Mouse (Mus musculus): Measurements from ENCODE around the gene Hmgb2. TPM values are rescaled to one million over a fixed set of nuclear protein-coding genes. Genes with fewer than 3 reads are reported as not detected.

Gene Hmgb2
- polyA plus RNA-seq, 1 experiment from 2014 or later, result 628 TPM

DNA sequence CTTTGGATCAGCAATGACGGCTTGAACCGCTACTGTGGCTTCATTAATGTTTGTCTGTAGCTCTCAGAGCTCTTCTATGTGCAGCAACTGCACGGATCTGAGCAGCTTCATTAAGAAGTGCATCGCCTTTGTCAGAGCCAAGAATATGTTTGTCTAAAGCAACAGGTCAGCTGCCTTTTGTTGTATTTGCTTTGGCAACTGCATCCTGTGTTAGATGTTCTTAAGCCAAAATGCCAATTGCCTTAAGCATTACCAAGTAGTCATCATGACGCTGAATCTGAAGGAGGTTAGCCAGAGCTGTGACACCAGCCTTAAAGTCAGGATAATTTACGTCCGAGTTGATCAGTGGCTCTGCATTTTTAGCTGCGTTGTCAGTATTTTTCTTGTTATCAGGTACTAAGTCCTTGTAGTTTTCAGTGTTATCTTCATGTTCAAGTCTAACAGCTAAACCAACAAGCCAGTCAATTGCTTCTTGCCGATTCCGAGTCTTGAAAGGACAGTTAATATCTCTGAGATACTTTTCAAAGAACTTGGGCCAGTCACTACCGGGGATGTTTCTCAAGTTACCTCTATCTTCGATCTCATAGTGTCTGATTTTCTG is 8.6 kb downstream of the Hmgb2 start:
- 87% methylated on average over 12 of the region's 12 CpGs for WGBS

DNA sequence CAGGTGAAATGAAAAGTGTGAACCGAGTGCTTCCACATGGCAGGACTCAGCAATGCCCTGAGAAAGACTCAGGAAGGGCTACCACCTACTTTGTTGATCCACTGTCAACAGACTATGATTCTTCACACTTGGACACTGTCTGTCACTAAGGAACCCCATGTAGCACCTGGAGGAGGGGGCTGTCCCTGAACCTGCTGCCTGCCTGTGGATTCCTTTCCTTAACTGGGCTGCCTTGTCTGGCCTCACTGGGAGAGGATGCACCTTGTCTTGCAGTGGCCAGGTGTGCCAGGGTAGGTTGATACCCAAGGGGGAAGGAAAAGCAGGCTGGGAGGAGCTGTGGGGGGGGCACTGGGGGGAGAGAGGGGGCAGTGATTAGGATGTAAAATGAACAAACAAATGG is 16.3 kb downstream of the Hmgb2 start:
- Histone ChIP-seq H3K4me2 (no peak overlapping the region), H3K9me3 (ENCODE audit: control insufficient read depth, low read length) (no peaks in the 10 kb centered on the region), H3K27ac (ENCODE audit: low read depth, low read length) (no peak overlapping the region), H3K4me1 (ENCODE audit: control insufficient read depth, insufficient read depth, low read length) (no peaks in the 10 kb centered on the region), H3K9ac (ENCODE audit: low read length) (no peak overlapping the region), H3K4me3 (ENCODE audit: low read depth, low read length) (no peak overlapping the region), H3K36me3 (ENCODE audit: control insufficient read depth, insufficient read depth, low read length) (no peaks in the 10 kb centered on the region), H3K27me3 (ENCODE audit: control insufficient read depth, insufficient read depth, low read length) (no peaks in the 10 kb centered on the region)
- ATAC-seq (ENCODE audit: low FRiP score) (no peak), DNase-seq (ENCODE audit: low spot score, missing footprints) (no peak)
- 92% methylated on average over 1 of the region's 1 CpGs for WGBS

More for the DNA sequence above, 8.6 kb downstream of the Hmgb2 start:
- ATAC-seq (ENCODE audit: low FRiP score), result no peak
- no peak overlapping the region for H3K27ac ChIP-seq (ENCODE audit: low read depth, low read length)
- no peaks in the 10 kb centered on the region for H3K27me3 ChIP-seq (ENCODE audit: control insufficient read depth, insufficient read depth, low read length)
- DNase-seq (ENCODE audit: low spot score, missing footprints), result no peak
- no peaks in the 10 kb centered on the region for H3K4me1 ChIP-seq (ENCODE audit: control insufficient read depth, insufficient read depth, low read length)
- no peak overlapping the region for H3K4me3 ChIP-seq (ENCODE audit: low read depth, low read length)
- peaks cover 3% of the 10 kb centered on the region; the same call in 1 of the 2 replicates for H3K36me3 ChIP-seq (ENCODE audit: control insufficient read depth, insufficient read depth, low read length)
- no peaks in the 10 kb centered on the region for H3K9me3 ChIP-seq (ENCODE audit: control insufficient read depth, low read length)
- no peak overlapping the region for H3K4me2 ChIP-seq
- H3K9ac ChIP-seq (ENCODE audit: low read length), result no peak overlapping the region

- ATAC-seq (ENCODE audit: low FRiP score), result no peak
- no peaks in the 10 kb centered on the region for H3K9me3 ChIP-seq (ENCODE audit: control insufficient read depth, low read length)
- H3K36me3 ChIP-seq (ENCODE audit: control insufficient read depth, insufficient read depth, low read length), result peaks cover 4% of the 10 kb centered on the region; the same call in 1 of the 2 replicates
- H3K4me2 ChIP-seq, result no peak overlapping the region
- no peaks in the 10 kb centered on the region for H3K4me1 ChIP-seq (ENCODE audit: control insufficient read depth, insufficient read depth, low read length)
- no peaks in the 10 kb centered on the region for H3K27me3 ChIP-seq (ENCODE audit: control insufficient read depth, insufficient read depth, low read length)
- H3K9ac ChIP-seq (ENCODE audit: low read length), result no peak overlapping the region
- 92% methylated on average over 13 of the region's 13 CpGs for WGBS
- H3K27ac ChIP-seq (ENCODE audit: low read depth, low read length), result no peak overlapping the region
- H3K4me3 ChIP-seq (ENCODE audit: low read depth, low read length), result no peak overlapping the region
- DNase-seq (ENCODE audit: low spot score, missing footprints), result no peak
Observed at GRCm38 (mm10) chr8:57530238-57530637, 18.5 kb downstream of the Hmgb2 start.

- ATAC-seq (ENCODE audit: low FRiP score), result peak; percentile 69
- Histone ChIP-seq H3K27ac (ENCODE audit: low read depth, low read length) (no peak overlapping the region), H3K4me2 (no peak overlapping the region), H3K27me3 (ENCODE audit: control insufficient read depth, insufficient read depth, low read length) (no peaks in the 10 kb centered on the region), H3K36me3 (ENCODE audit: control insufficient read depth, insufficient read depth, low read length) (peaks cover 7% of the 10 kb centered on the region; the same call in 1 of the 2 replicates), H3K4me1 (ENCODE audit: control insufficient read depth, insufficient read depth, low read length) (no peaks in the 10 kb centered on the region), H3K4me3 (ENCODE audit: low read depth, low read length) (no peak overlapping the region), H3K9ac (ENCODE audit: low read length) (no peak overlapping the region), H3K9me3 (ENCODE audit: control insufficient read depth, low read length) (no peaks in the 10 kb centered on the region)
- WGBS, result 29% methylated on average over 15 of the region's 15 CpGs
- no peak for DNase-seq (ENCODE audit: low spot score, missing footprints)
Observed at GRCm38 (mm10) chr8:57530666-57531349, 19.1 kb downstream of the Hmgb2 start.

GRCm38 (mm10) chr8:57532223-57532622 is 20.5 kb downstream of the Hmgb2 start:
- no peak overlapping the region for H3K27ac ChIP-seq (ENCODE audit: low read depth, low read length)
- 48% methylated on average over 2 of the region's 2 CpGs for WGBS

GRCm38 (mm10) chr8:57533106-57533505 is 21.4 kb downstream of the Hmgb2 start:
- ATAC-seq (ENCODE audit: low FRiP score), result no peak
- Histone ChIP-seq H3K4me3 (ENCODE audit: low read depth, low read length) (no peak overlapping the region), H3K9me3 (ENCODE audit: control insufficient read depth, low read length) (no peaks in the 10 kb centered on the region), H3K27ac (ENCODE audit: low read depth, low read length) (no peak overlapping the region), H3K9ac (ENCODE audit: low read length) (no peak overlapping the region), H3K36me3 (ENCODE audit: control insufficient read depth, insufficient read depth, low read length) (peaks cover 7% of the 10 kb centered on the region; the same call in 1 of the 2 replicates), H3K27me3 (ENCODE audit: control insufficient read depth, insufficient read depth, low read length) (no peaks in the 10 kb centered on the region), H3K4me2 (no peak overlapping the region), H3K4me1 (ENCODE audit: control insufficient read depth, insufficient read depth, low read length) (no peaks in the 10 kb centered on the region)
- 96% methylated on average over 4 of the region's 4 CpGs for WGBS
- no peak for DNase-seq (ENCODE audit: low spot score, missing footprints)

More at GRCm38 (mm10) chr8:57532223-57532622, 20.5 kb downstream of the Hmgb2 start:
- H3K9me3 ChIP-seq (ENCODE audit: control insufficient read depth, low read length), result no peaks in the 10 kb centered on the region
- H3K4me2 ChIP-seq, result no peak overlapping the region
- no peak overlapping the region for H3K4me3 ChIP-seq (ENCODE audit: low read depth, low read length)
- no peak for ATAC-seq (ENCODE audit: low FRiP score)
- no peaks in the 10 kb centered on the region for H3K4me1 ChIP-seq (ENCODE audit: control insufficient read depth, insufficient read depth, low read length)
- no peak for DNase-seq (ENCODE audit: low spot score, missing footprints)
- H3K27me3 ChIP-seq (ENCODE audit: control insufficient read depth, insufficient read depth, low read length), result no peaks in the 10 kb centered on the region
- H3K9ac ChIP-seq (ENCODE audit: low read length), result no peak overlapping the region
- peaks cover 7% of the 10 kb centered on the region; the same call in 1 of the 2 replicates for H3K36me3 ChIP-seq (ENCODE audit: control insufficient read depth, insufficient read depth, low read length)

GRCm38 (mm10) chr8:57534495-57534894 is 22.8 kb downstream of the Hmgb2 start:
- no peaks in the 10 kb centered on the region for H3K4me1 ChIP-seq (ENCODE audit: control insufficient read depth, insufficient read depth, low read length)
- WGBS, result 74% methylated on average over 4 of the region's 4 CpGs
- H3K36me3 ChIP-seq (ENCODE audit: control insufficient read depth, insufficient read depth, low read length), result peaks cover 7% of the 10 kb centered on the region; the same call in 1 of the 2 replicates
- no peak overlapping the region for H3K4me3 ChIP-seq (ENCODE audit: low read depth, low read length)
- DNase-seq (ENCODE audit: low spot score, missing footprints) (no peak), ATAC-seq (ENCODE audit: low FRiP score) (no peak)
- no peak overlapping the region for H3K9ac ChIP-seq (ENCODE audit: low read length)
- H3K9me3 ChIP-seq (ENCODE audit: control insufficient read depth, low read length), result no peaks in the 10 kb centered on the region
- no peak overlapping the region for H3K27ac ChIP-seq (ENCODE audit: low read depth, low read length)
- no peak overlapping the region for H3K4me2 ChIP-seq
- no peaks in the 10 kb centered on the region for H3K27me3 ChIP-seq (ENCODE audit: control insufficient read depth, insufficient read depth, low read length)

DNA sequence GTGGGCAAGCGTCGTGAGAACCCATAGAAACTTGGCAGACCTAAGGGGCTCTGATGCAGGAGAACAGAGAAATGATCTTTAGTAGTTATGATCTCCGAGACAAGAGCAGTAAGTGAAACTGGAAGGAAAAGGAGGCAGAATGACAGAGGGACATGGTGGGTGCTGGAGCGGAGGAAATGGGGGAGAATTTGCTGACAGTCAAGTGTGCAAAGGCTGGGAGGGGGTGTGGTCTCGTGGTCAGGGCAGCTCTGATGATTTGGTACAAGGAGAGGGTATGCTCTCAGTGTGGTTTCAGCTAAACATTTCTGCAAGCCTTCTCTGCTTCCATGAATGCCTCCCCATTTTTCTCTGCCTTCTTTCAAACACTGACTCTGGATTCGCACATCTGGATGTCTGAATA is 24.5 kb downstream of the Hmgb2 start:
- Histone ChIP-seq H3K36me3 (ENCODE audit: control insufficient read depth, insufficient read depth, low read length) (peaks cover 7% of the 10 kb centered on the region; the same call in 1 of the 2 replicates), H3K27ac (ENCODE audit: low read depth, low read length) (no peak overlapping the region), H3K27me3 (ENCODE audit: control insufficient read depth, insufficient read depth, low read length) (no peaks in the 10 kb centered on the region), H3K4me1 (ENCODE audit: control insufficient read depth, insufficient read depth, low read length) (no peaks in the 10 kb centered on the region), H3K4me2 (no peak overlapping the region), H3K9me3 (ENCODE audit: control insufficient read depth, low read length) (no peaks in the 10 kb centered on the region), H3K9ac (ENCODE audit: low read length) (no peak overlapping the region), H3K4me3 (ENCODE audit: low read depth, low read length) (no peak overlapping the region)
- ATAC-seq (ENCODE audit: low FRiP score), result no peak
- 97% methylated on average over 6 of the region's 6 CpGs for WGBS
- DNase-seq (ENCODE audit: low spot score, missing footprints), result no peak

GRCm38 (mm10) chr8:57538601-57539000 is 26.9 kb downstream of the Hmgb2 start:
- no peaks in the 10 kb centered on the region for H3K4me1 ChIP-seq (ENCODE audit: control insufficient read depth, insufficient read depth, low read length)
- H3K4me3 ChIP-seq (ENCODE audit: low read depth, low read length), result no peak overlapping the region
- DNase-seq (ENCODE audit: low spot score, missing footprints), result no peak
- no peaks in the 10 kb centered on the region for H3K27me3 ChIP-seq (ENCODE audit: control insufficient read depth, insufficient read depth, low read length)
- peaks cover 7% of the 10 kb centered on the region; the same call in 1 of the 2 replicates for H3K36me3 ChIP-seq (ENCODE audit: control insufficient read depth, insufficient read depth, low read length)
- no peak overlapping the region for H3K4me2 ChIP-seq
- no peak overlapping the region for H3K27ac ChIP-seq (ENCODE audit: low read depth, low read length)
- 83% methylated on average over 7 of the region's 7 CpGs for WGBS
- no peak for ATAC-seq (ENCODE audit: low FRiP score)
- H3K9ac ChIP-seq (ENCODE audit: low read length), result no peak overlapping the region
- no peaks in the 10 kb centered on the region for H3K9me3 ChIP-seq (ENCODE audit: control insufficient read depth, low read length)

Data from midbrain, embryonic 11.5 days (tissue).